Mouse (Mus musculus): ENCODE data around the gene Csrnp1. TPM values are rescaled to one million over a fixed set of nuclear protein-coding genes. Genes with fewer than 3 reads are reported as not detected.

Gene Csrnp1
- polyA plus RNA-seq, 1 experiment from 2014 or later: 0.67 TPM

DNA sequence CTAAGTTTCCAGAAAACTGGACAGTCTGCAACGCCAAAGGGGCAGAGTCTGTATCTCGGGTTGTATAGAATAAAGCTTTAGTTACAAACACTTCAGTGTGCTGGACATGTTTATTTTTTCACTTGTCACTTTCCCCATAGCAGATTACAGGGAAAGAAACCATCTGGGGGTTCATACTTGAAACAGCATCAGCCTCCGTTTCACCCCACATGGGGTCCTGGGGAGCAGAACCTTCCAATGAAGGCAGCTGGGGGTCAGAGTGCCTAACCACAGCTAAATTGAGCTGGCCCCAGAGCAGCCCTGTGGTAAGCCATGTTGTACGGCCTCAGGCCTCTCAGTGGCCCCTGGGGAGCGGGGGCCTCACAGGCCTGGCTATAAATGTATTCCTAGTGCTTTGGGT, 58.0 kb downstream of the Csrnp1 start:
- no peak overlapping the region for H3K4me3 ChIP-seq (ENCODE audit: low read depth, low read length)
- ATAC-seq (ENCODE audit: low FRiP score) (no peak), DNase-seq (ENCODE audit: low spot score, missing footprints) (no peak)
- no peak overlapping the region for H3K9ac ChIP-seq (ENCODE audit: low read length)
- no peaks in the 10 kb centered on the region for H3K27me3 ChIP-seq (ENCODE audit: control insufficient read depth, insufficient read depth, low read length)
- H3K4me1 ChIP-seq (ENCODE audit: control insufficient read depth, insufficient read depth, low read length): no peaks in the 10 kb centered on the region
- H3K9me3 ChIP-seq (ENCODE audit: control insufficient read depth, low read length): no peaks in the 10 kb centered on the region
- H3K27ac ChIP-seq (ENCODE audit: low read depth, low read length): no peak overlapping the region
- peaks cover 32% of the 10 kb centered on the region for H3K36me3 ChIP-seq (ENCODE audit: control insufficient read depth, insufficient read depth, low read length)
- WGBS: 86% methylated on average over 5 of the region's 5 CpGs
- H3K4me2 ChIP-seq: no peak overlapping the region

DNA sequence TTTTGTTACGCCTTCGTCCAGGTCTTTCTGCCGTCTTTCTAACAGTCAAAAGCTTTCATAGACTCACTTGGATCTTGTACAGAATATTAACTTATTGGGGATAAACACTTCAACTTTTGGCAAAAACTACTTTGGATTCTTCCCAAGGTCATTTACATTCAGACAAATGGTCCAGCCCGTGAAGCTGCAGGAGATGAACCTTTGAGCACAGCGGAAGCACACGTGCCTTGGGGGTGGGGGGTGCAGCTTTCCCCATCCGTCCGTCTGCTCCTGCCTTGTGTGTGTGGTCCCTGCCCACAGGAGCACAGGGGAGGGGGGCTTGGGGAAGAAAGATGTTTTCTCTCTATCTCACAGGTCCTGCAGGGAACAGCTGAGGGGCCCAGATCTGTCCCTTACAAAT, 58.7 kb downstream of the Csrnp1 start:
- H3K36me3 ChIP-seq (ENCODE audit: control insufficient read depth, insufficient read depth, low read length): peaks cover 36% of the 10 kb centered on the region
- no peak for ATAC-seq (ENCODE audit: low FRiP score)
- WGBS: 84% methylated on average over 8 of the region's 8 CpGs

DNA sequence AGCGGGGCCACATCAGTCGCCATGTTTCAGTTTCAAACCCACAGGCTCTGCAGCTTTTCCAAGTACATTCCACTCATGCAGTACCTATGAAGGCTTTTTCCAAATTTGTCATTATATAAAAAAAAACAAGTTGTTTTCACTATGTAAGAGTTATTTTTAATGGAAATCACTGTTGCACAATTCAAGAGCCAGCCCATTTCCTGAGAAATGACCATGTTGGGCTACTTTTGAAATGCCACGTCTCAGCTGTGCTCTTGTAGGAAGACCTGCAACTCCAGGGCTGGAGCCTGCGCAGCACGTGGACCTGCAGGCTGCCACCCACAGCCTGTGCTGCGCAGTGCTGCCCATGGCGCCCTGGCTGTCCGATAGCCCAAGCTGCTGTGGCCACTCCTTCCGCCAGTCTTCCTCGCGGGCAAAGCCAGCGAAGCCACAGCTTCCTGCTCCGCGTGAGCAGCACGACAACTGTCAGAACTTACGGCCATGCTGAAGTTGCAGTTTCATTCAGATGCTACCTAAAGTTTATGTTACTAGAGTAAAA, 59.3 kb downstream of the Csrnp1 start:
- Histone ChIP-seq H3K4me3 (ENCODE audit: low read depth, low read length) (no peak overlapping the region), H3K9ac (ENCODE audit: low read length) (no peak overlapping the region), H3K27ac (ENCODE audit: low read depth, low read length) (no peak overlapping the region), H3K27me3 (ENCODE audit: control insufficient read depth, insufficient read depth, low read length) (no peaks in the 10 kb centered on the region), H3K4me2 (no peak overlapping the region), H3K9me3 (ENCODE audit: control insufficient read depth, low read length) (no peaks in the 10 kb centered on the region), H3K4me1 (ENCODE audit: control insufficient read depth, insufficient read depth, low read length) (no peaks in the 10 kb centered on the region), H3K36me3 (ENCODE audit: control insufficient read depth, insufficient read depth, low read length) (peaks cover 32% of the 10 kb centered on the region)
- DNase-seq (ENCODE audit: low spot score, missing footprints) (no peak), ATAC-seq (ENCODE audit: low FRiP score) (no peak)
- 93% methylated on average over 16 of the region's 16 CpGs for WGBS

More for the DNA sequence above, 58.7 kb downstream of the Csrnp1 start:
- Histone ChIP-seq H3K4me2 (no peak overlapping the region), H3K27me3 (ENCODE audit: control insufficient read depth, insufficient read depth, low read length) (no peaks in the 10 kb centered on the region), H3K27ac (ENCODE audit: low read depth, low read length) (no peak overlapping the region), H3K9ac (ENCODE audit: low read length) (no peak overlapping the region), H3K4me1 (ENCODE audit: control insufficient read depth, insufficient read depth, low read length) (no peaks in the 10 kb centered on the region), H3K4me3 (ENCODE audit: low read depth, low read length) (no peak overlapping the region), H3K9me3 (ENCODE audit: control insufficient read depth, low read length) (no peaks in the 10 kb centered on the region)
- no peak for DNase-seq (ENCODE audit: low spot score, missing footprints)

GRCm38 (mm10) chr9:119923462-119923861, 61.0 kb downstream of the Csrnp1 start:
- Histone ChIP-seq H3K27me3 (ENCODE audit: control insufficient read depth, insufficient read depth, low read length) (no peaks in the 10 kb centered on the region), H3K27ac (ENCODE audit: low read depth, low read length) (no peak overlapping the region), H3K9ac (ENCODE audit: low read length) (no peak overlapping the region), H3K4me2 (no peak overlapping the region), H3K9me3 (ENCODE audit: control insufficient read depth, low read length) (no peaks in the 10 kb centered on the region), H3K36me3 (ENCODE audit: control insufficient read depth, insufficient read depth, low read length) (peaks cover 38% of the 10 kb centered on the region), H3K4me3 (ENCODE audit: low read depth, low read length) (no peak overlapping the region), H3K4me1 (ENCODE audit: control insufficient read depth, insufficient read depth, low read length) (no peaks in the 10 kb centered on the region)
- DNase-seq (ENCODE audit: low spot score, missing footprints) (no peak), ATAC-seq (ENCODE audit: low FRiP score) (no peak)
- 96% methylated on average over 4 of the region's 4 CpGs for WGBS

Other genes with a start within 250 kb of the Csrnp1 start
- gene Scn11a, start 159.2 kb downstream of the Csrnp1 start, polyA plus RNA-seq (2014; fragmentation: Nextera tagmentation; extraction: Ambion mirVana): 0.23 TPM in 2 replicates
- gene Wdr48, start 89.8 kb downstream of the Csrnp1 start, polyA plus RNA-seq (2014; fragmentation: Nextera tagmentation; extraction: Ambion mirVana): 61.2 and 61.4 TPM in 2 replicates
- gene Gorasp1, start 47.1 kb downstream of the Csrnp1 start, polyA plus RNA-seq (2014; fragmentation: Nextera tagmentation; extraction: Ambion mirVana): 16.4 and 18.4 TPM in 2 replicates
- 0.10 and 0.20 TPM in 2 replicates for gene Ttc21a, start 47.1 kb downstream of the Csrnp1 start, polyA plus RNA-seq (2014; fragmentation: Nextera tagmentation; extraction: Ambion mirVana)
- gene Xirp1, start 38.9 kb upstream of the Csrnp1 start, polyA plus RNA-seq (2014; fragmentation: Nextera tagmentation; extraction: Ambion mirVana): not detected in 2 replicates
- gene Cx3cr1, start 85.2 kb upstream of the Csrnp1 start, polyA plus RNA-seq (2014; fragmentation: Nextera tagmentation; extraction: Ambion mirVana): 2.9 and 4.3 TPM in 2 replicates
- not detected in 2 replicates for gene Ccr8, start 107.5 kb upstream of the Csrnp1 start, polyA plus RNA-seq (2014; fragmentation: Nextera tagmentation; extraction: Ambion mirVana)
- gene Slc25a38, start 125.7 kb upstream of the Csrnp1 start, polyA plus RNA-seq (2014; fragmentation: Nextera tagmentation; extraction: Ambion mirVana): 33.9 and 36.7 TPM in 2 replicates
- gene Rpsa, start 143.0 kb upstream of the Csrnp1 start, polyA plus RNA-seq (2014; fragmentation: Nextera tagmentation; extraction: Ambion mirVana): 1,378 and 1,482 TPM in 2 replicates
- gene Mobp, start 165.0 kb upstream of the Csrnp1 start, polyA plus RNA-seq (2014; fragmentation: Nextera tagmentation; extraction: Ambion mirVana): 0.26 and 0.82 TPM in 2 replicates